Mouse (Mus musculus): ENCODE measurements around the gene Ahr.

DNA sequence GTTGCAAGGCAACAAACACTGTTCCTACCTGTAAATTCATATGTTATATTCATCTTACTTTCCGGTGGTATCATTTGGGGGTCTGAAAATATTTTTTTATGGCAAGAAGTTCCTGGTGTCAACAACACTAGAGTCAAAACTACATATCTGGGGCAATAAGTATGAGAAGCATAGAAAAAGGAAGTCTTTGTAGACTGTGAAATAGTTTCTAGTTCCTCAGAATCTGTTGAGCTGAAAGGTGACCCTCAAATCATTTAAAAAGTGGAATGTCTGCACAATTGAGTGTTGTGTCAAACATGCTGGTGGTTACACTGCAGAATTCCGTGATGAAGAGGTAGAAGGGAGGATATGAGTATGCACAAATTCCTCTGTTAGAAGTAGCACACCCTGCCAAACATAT lies 38.9 kb upstream of the Ahr start:
- TF ChIP-seq CTCF (IDR thresholded peaks at IDR 0.05; ENCODE audit: control insufficient read depth, insufficient read depth, insufficient read length): no peak
- no peak for TF ChIP-seq USF1 (IDR thresholded peaks at IDR 0.05; ENCODE audit: low read depth)
- TF ChIP-seq MYOD1 (IDR thresholded peaks at IDR 0.05; ENCODE audit: control insufficient read depth, insufficient read length, low read depth): no peak
- TF ChIP-seq MYOG (IDR thresholded peaks at IDR 0.05; ENCODE audit: control insufficient read depth, extremely low read depth, insufficient read length): no peak
